Mouse (Mus musculus) thymus, postnatal 14 days (tissue): Measurements from ENCODE around the gene Lrrc28.
"Not testable (repeated sequence)": the region's sequence is repeated elsewhere in the genome, so short reads cannot be mapped to it uniquely, and the experiment has no call there.

Experiments
- DNase-seq: peaks from one replicate; pipeline ENCODE4 v3.0.0; 2021

Gene Lrrc28

GRCm38 (mm10) chr7:67528063-67528811, 116.8 kb downstream of the Lrrc28 start:
- no peak for DNase-seq

- DNase-seq = no peak
These were observed 119.0 kb downstream of the Lrrc28 start for GRCm38 (mm10) chr7:67525886-67526580.

GRCm38 (mm10) chr7:67524069-67524468, 121.0 kb downstream of the Lrrc28 start:
- not testable (repeated sequence) for DNase-seq

- DNase-seq = no peak
These were observed 121.7 kb downstream of the Lrrc28 start for GRCm38 (mm10) chr7:67523400-67523799.

- DNase-seq = not testable (repeated sequence)
These were observed 123.3 kb downstream of the Lrrc28 start for GRCm38 (mm10) chr7:67521731-67522130.

- DNase-seq = peak; percentile 61
These were observed 124.1 kb downstream of the Lrrc28 start for GRCm38 (mm10) chr7:67520959-67521358.

GRCm38 (mm10) chr7:67520001-67520400, 125.1 kb downstream of the Lrrc28 start:
- DNase-seq = no peak

GRCm38 (mm10) chr7:67515621-67516020, 129.4 kb downstream of the Lrrc28 start:
- no peak for DNase-seq

- DNase-seq = no peak
These were observed 130.2 kb downstream of the Lrrc28 start for GRCm38 (mm10) chr7:67514893-67515292.

- DNase-seq = no peak
These were observed 130.7 kb downstream of the Lrrc28 start for GRCm38 (mm10) chr7:67514380-67514779.

GRCm38 (mm10) chr7:67513656-67514055, 131.4 kb downstream of the Lrrc28 start:
- no peak for DNase-seq

GRCm38 (mm10) chr7:67511606-67512005, 133.5 kb downstream of the Lrrc28 start:
- peak; percentile 60 for DNase-seq

- DNase-seq = peak; percentile 74
These were observed 141.6 kb downstream of the Lrrc28 start for GRCm38 (mm10) chr7:67503281-67504010.

- no peak for DNase-seq
These were observed 142.4 kb downstream of the Lrrc28 start for GRCm38 (mm10) chr7:67502631-67503030.

- DNase-seq = no peak
These were observed 144.2 kb downstream of the Lrrc28 start for GRCm38 (mm10) chr7:67500878-67501277.

GRCm38 (mm10) chr7:67500076-67500828, 144.8 kb downstream of the Lrrc28 start:
- DNase-seq = peak; percentile 85

- DNase-seq = no peak
These were observed 145.6 kb downstream of the Lrrc28 start for GRCm38 (mm10) chr7:67499516-67499915.

GRCm38 (mm10) chr7:67493795-67494687, 151.0 kb downstream of the Lrrc28 start:
- peak; percentile 69 for DNase-seq

GRCm38 (mm10) chr7:67487889-67488411, 157.1 kb downstream of the Lrrc28 start:
- no peak for DNase-seq

- DNase-seq = no peak
These were observed 157.9 kb downstream of the Lrrc28 start for GRCm38 (mm10) chr7:67486925-67487760.

GRCm38 (mm10) chr7:67486417-67486816, 158.7 kb downstream of the Lrrc28 start:
- no peak for DNase-seq
